Comparison of ENCODE assay signal across 23 mouse cellular contexts in genomic region chr10:75536123-75536522, GRCm38 (mm10). TPM values are rescaled to one million over a fixed set of nuclear protein-coding genes. Genes with fewer than 3 reads are reported as not detected.
DNase-seq lines count a peak whose midpoint lies in the region; ATAC-seq lines count a peak whose summit lies in the region.
"Had no signal": no experiment of that assay in that cellular context is flagged by ENCODE, and none has a peak within 500 bp of the region (broad histone marks: within the 10 kb centered on the region; RNA-seq: fewer than 3 reads in every experiment).

No protein-coding gene starts in this region.

- H3K9ac ChIP-seq in limb, embryonic 11.5 days (ENCODE audit: low read length): no peak overlapping the region
- H3K9ac ChIP-seq in forebrain, embryonic 15.5 days (replicated peaks): no peak overlapping the region
- no peak overlapping the region for H3K9ac ChIP-seq in hindbrain, embryonic 14.5 days
- H3K9ac ChIP-seq: forebrain, embryonic 13.5 days; liver, embryonic 13.5 days; lung, embryonic 14.5 days had no signal

- H3K4me3 ChIP-seq in limb, embryonic 11.5 days (ENCODE audit: low read depth, low read length): no peak overlapping the region
- H3K4me3 ChIP-seq in limb, embryonic 10.5 days: no peak overlapping the region
- H3K4me3 ChIP-seq in forebrain, embryonic 15.5 days: no peak overlapping the region
- no peak overlapping the region for H3K4me3 ChIP-seq in hindbrain, embryonic 14.5 days (replicated peaks; ENCODE audit: low read length)
- H3K4me3 ChIP-seq: erythroblast, embryonic 14.5 days; forebrain, embryonic 13.5 days; liver, embryonic 13.5 days had no signal

- H3K9me3 ChIP-seq in limb, embryonic 11.5 days (ENCODE audit: control insufficient read depth, low read length): no peaks in the 10 kb centered on the region
- H3K9me3 ChIP-seq in limb, embryonic 10.5 days (replicated peaks): no peaks in the 10 kb centered on the region
- H3K9me3 ChIP-seq in forebrain, embryonic 15.5 days: no peaks in the 10 kb centered on the region
- no peaks in the 10 kb centered on the region for H3K9me3 ChIP-seq in hindbrain, embryonic 14.5 days (ENCODE audit: control insufficient read depth, low read length)
- H3K9me3 ChIP-seq: forebrain, embryonic 13.5 days; G1E; liver, embryonic 13.5 days had no signal

- H3K4me1 ChIP-seq in limb, embryonic 11.5 days (ENCODE audit: control insufficient read depth, insufficient read depth, low read length): no peaks in the 10 kb centered on the region
- H3K4me1 ChIP-seq in limb, embryonic 10.5 days: no peaks in the 10 kb centered on the region
- H3K4me1 ChIP-seq in forebrain, embryonic 15.5 days: no peaks in the 10 kb centered on the region
- no peaks in the 10 kb centered on the region for H3K4me1 ChIP-seq in hindbrain, embryonic 14.5 days (replicated peaks; ENCODE audit: control insufficient read depth, insufficient read depth, low read length)
- H3K4me1 ChIP-seq: forebrain, embryonic 13.5 days; liver, embryonic 13.5 days had no signal

- 94% methylated on average over 5 of the region's 5 CpGs for WGBS in limb, embryonic 11.5 days
- WGBS in limb, embryonic 10.5 days: 95% methylated on average over 5 of the region's 5 CpGs
- WGBS in forebrain, embryonic 15.5 days: 89% methylated on average over 5 of the region's 5 CpGs
- WGBS in hindbrain, embryonic 14.5 days: 94% methylated on average over 5 of the region's 5 CpGs

- no peaks in the 10 kb centered on the region for H3K27me3 ChIP-seq in limb, embryonic 11.5 days (ENCODE audit: control insufficient read depth, insufficient read depth, low read length)
- H3K27me3 ChIP-seq in limb, embryonic 10.5 days (ENCODE audit: low read depth, poor library complexity, severe bottlenecking): no peaks in the 10 kb centered on the region
- H3K27me3 ChIP-seq in forebrain, embryonic 15.5 days: no peaks in the 10 kb centered on the region
- no peaks in the 10 kb centered on the region for H3K27me3 ChIP-seq in hindbrain, embryonic 14.5 days (ENCODE audit: control insufficient read depth, insufficient read depth, low read length)
- H3K27me3 ChIP-seq: forebrain, embryonic 13.5 days; liver, embryonic 13.5 days had no signal

- ATAC-seq in limb, embryonic 11.5 days (ENCODE audit: insufficient number of reproducible peaks, low FRiP score, low TSS enrichment, low read depth): 0 out of 2 replicates have a peak, but pooled peaks have one; percentile 31
- ATAC-seq in forebrain, embryonic 15.5 days (replicated peaks): no peak
- ATAC-seq in hindbrain, embryonic 14.5 days (ENCODE audit: low FRiP score): no peak
- ATAC-seq: forebrain, embryonic 13.5 days; hindbrain, embryonic 16.5 days had no signal

- H3K27ac ChIP-seq in limb, embryonic 11.5 days (replicated peaks; ENCODE audit: low read depth, low read length): no peak overlapping the region
- H3K27ac ChIP-seq in limb, embryonic 10.5 days: no peak overlapping the region
- no peak overlapping the region for H3K27ac ChIP-seq in forebrain, embryonic 15.5 days (replicated peaks)
- H3K27ac ChIP-seq in hindbrain, embryonic 14.5 days: no peak overlapping the region
- H3K27ac ChIP-seq: forebrain, embryonic 13.5 days; liver, embryonic 13.5 days had no signal

- no peak overlapping the region for H3K4me2 ChIP-seq in limb, embryonic 11.5 days (ENCODE audit: low read depth, severe bottlenecking)
- H3K4me2 ChIP-seq in forebrain, embryonic 15.5 days (replicated peaks): no peak overlapping the region
- no peak overlapping the region for H3K4me2 ChIP-seq in hindbrain, embryonic 14.5 days (replicated peaks)
- H3K4me2 ChIP-seq: forebrain, embryonic 13.5 days; liver, embryonic 13.5 days; lung, embryonic 14.5 days; midbrain, embryonic 11.5 days had no signal

- peaks cover 23% of the 10 kb centered on the region; the same call in 1 of the 2 replicates for H3K36me3 ChIP-seq in limb, embryonic 11.5 days (ENCODE audit: control insufficient read depth, insufficient read depth, low read length)
- H3K36me3 ChIP-seq in limb, embryonic 10.5 days: peaks cover 57% of the 10 kb centered on the region
- peaks cover 32% of the 10 kb centered on the region for H3K36me3 ChIP-seq in forebrain, embryonic 15.5 days
- peaks cover 52% of the 10 kb centered on the region for H3K36me3 ChIP-seq in hindbrain, embryonic 14.5 days (replicated peaks; ENCODE audit: control insufficient read depth, insufficient read depth)

- DNase-seq in limb, embryonic 11.5 days (ENCODE audit: low spot score): no peak
- no peak for DNase-seq in limb, embryonic 10.5 days (ENCODE audit: low spot score)
- DNase-seq in CD4-positive, CD25-positive, alpha-beta regulatory T cell, adult 2 months (ENCODE audit: low read depth, low spot score): peak; percentile 51
- peak; percentile 36 for DNase-seq in MN1 (ENCODE audit: low spot score)
- DNase-seq in naive thymus-derived CD4-positive, alpha-beta T cell, adult 2 months (ENCODE audit: low read depth): peak; percentile 70
- DNase-seq in hindbrain, embryonic 14.5 days (ENCODE audit: low spot score): no peak
- DNase-seq: cerebellum, adult 2 months; gastrocnemius, postnatal 25 days; heart, postnatal 36 days; kidney, adult 2 months; kidney, postnatal 10 days; left cerebral cortex, postnatal 4 days; liver, embryonic 13.5 days; lung, postnatal 4 days; right cerebral cortex, postnatal 4 days had no signal

RNA-seq across cellular contexts. Expression of gene Gucd1, which starts 18.4 kb away (rescaled TPM):
- polyA plus RNA-seq in limb, embryonic 11.5 days (2014; fragmentation: Nextera tagmentation; extraction: Ambion mirVana): 32.4 and 36.1 TPM in 2 replicates
- 26.1 and 32.3 TPM in 2 replicates for polyA plus RNA-seq in limb, embryonic 10.5 days (2016; fragmentation: Nextera tagmentation; extraction: Ambion mirVana)
- polyA plus RNA-seq in forebrain, embryonic 15.5 days (2015; fragmentation: Nextera tagmentation; extraction: Ambion mirVana): 20.1 and 20.2 TPM in 2 replicates
- 23.5 and 23.9 TPM in 2 replicates for polyA plus RNA-seq in hindbrain, embryonic 14.5 days (2014; fragmentation: Nextera tagmentation; extraction: Ambion mirVana)

RNA-seq across cellular contexts. Expression of gene Snrpd3, which starts 18.8 kb away (rescaled TPM):
- polyA plus RNA-seq in limb, embryonic 11.5 days (2014; fragmentation: Nextera tagmentation; extraction: Ambion mirVana): 256 and 281 TPM in 2 replicates
- polyA plus RNA-seq in limb, embryonic 10.5 days (2016; fragmentation: Nextera tagmentation; extraction: Ambion mirVana): 255 and 295 TPM in 2 replicates
- polyA plus RNA-seq in forebrain, embryonic 15.5 days (2015; fragmentation: Nextera tagmentation; extraction: Ambion mirVana): 155 and 156 TPM in 2 replicates
- polyA plus RNA-seq in hindbrain, embryonic 14.5 days (2014; fragmentation: Nextera tagmentation; extraction: Ambion mirVana): 118 and 119 TPM in 2 replicates

RNA-seq across cellular contexts. Expression of gene Lrrc75b, which starts 24.0 kb away (rescaled TPM):
- 0.77 and 0.91 TPM in 2 replicates for polyA plus RNA-seq in limb, embryonic 11.5 days (2014; fragmentation: Nextera tagmentation; extraction: Ambion mirVana)
- 0.74 and 0.93 TPM in 2 replicates for polyA plus RNA-seq in limb, embryonic 10.5 days (2016; fragmentation: Nextera tagmentation; extraction: Ambion mirVana)
- polyA plus RNA-seq in forebrain, embryonic 15.5 days (2015; fragmentation: Nextera tagmentation; extraction: Ambion mirVana): 16.4 TPM in 2 replicates
- 34.5 and 43.5 TPM in 2 replicates for polyA plus RNA-seq in hindbrain, embryonic 14.5 days (2014; fragmentation: Nextera tagmentation; extraction: Ambion mirVana)
- polyA plus RNA-seq: erythroblast, embryonic 14.5 days; G1E had no signal

RNA-seq across cellular contexts. Expression of gene Ggt1, which starts 25.3 kb away (rescaled TPM):
- polyA plus RNA-seq in limb, embryonic 11.5 days (2014; fragmentation: Nextera tagmentation; extraction: Ambion mirVana): 0.75 and 0.94 TPM in 2 replicates
- 1.3 and 2.3 TPM in 2 replicates for polyA plus RNA-seq in limb, embryonic 10.5 days (2016; fragmentation: Nextera tagmentation; extraction: Ambion mirVana)
- 0.67 and 0.79 TPM in 2 replicates for polyA plus RNA-seq in forebrain, embryonic 15.5 days (2015; fragmentation: Nextera tagmentation; extraction: Ambion mirVana)
- polyA plus RNA-seq in hindbrain, embryonic 14.5 days (2014; fragmentation: Nextera tagmentation; extraction: Ambion mirVana): 1.6 and 1.7 TPM in 2 replicates
- polyA plus RNA-seq: erythroblast, embryonic 14.5 days; G1E had no signal

RNA-seq across cellular contexts. Expression of gene Ggt5, which starts 53.0 kb away (rescaled TPM):
- polyA plus RNA-seq in limb, embryonic 11.5 days (2014; fragmentation: Nextera tagmentation; extraction: Ambion mirVana): 0.41 and 0.75 TPM in 2 replicates
- 0.33 and 0.69 TPM in 2 replicates for polyA plus RNA-seq in limb, embryonic 10.5 days (2016; fragmentation: Nextera tagmentation; extraction: Ambion mirVana)
- 2.5 and 3.0 TPM in 2 replicates for polyA plus RNA-seq in forebrain, embryonic 15.5 days (2015; fragmentation: Nextera tagmentation; extraction: Ambion mirVana)
- polyA plus RNA-seq in hindbrain, embryonic 14.5 days (2014; fragmentation: Nextera tagmentation; extraction: Ambion mirVana): 2.1 and 2.7 TPM in 2 replicates
- polyA plus RNA-seq: C2C12; erythroblast, embryonic 14.5 days; G1E had no signal

Comparison
In these comparisons a context has a peak if more than half of its experiments do, and no peak if none do; other contexts are left out.
1. DNase-seq: peak in CD4-positive, CD25-positive, alpha-beta regulatory T cell, adult 2 months (single experiment), MN1 (single experiment) and naive thymus-derived CD4-positive, alpha-beta T cell, adult 2 months (single experiment); none in limb, embryonic 11.5 days (single experiment), limb, embryonic 10.5 days (single experiment) and hindbrain, embryonic 14.5 days (single experiment).